Mouse (Mus musculus) mesoderm, embryonic 11.5 days (tissue): ENCODE measurements around the gene Tmem161b.
"Not testable (repeated sequence)": the region's sequence is repeated elsewhere in the genome, so short reads cannot be mapped to it uniquely, and the experiment has no call there.

Source experiments
- DNase-seq: peaks from one replicate; pipeline ENCODE4 v3.0.0-alpha.2; 2012; ENCODE audit warnings: low read depth, low spot score

Tmem161b gene

DNA sequence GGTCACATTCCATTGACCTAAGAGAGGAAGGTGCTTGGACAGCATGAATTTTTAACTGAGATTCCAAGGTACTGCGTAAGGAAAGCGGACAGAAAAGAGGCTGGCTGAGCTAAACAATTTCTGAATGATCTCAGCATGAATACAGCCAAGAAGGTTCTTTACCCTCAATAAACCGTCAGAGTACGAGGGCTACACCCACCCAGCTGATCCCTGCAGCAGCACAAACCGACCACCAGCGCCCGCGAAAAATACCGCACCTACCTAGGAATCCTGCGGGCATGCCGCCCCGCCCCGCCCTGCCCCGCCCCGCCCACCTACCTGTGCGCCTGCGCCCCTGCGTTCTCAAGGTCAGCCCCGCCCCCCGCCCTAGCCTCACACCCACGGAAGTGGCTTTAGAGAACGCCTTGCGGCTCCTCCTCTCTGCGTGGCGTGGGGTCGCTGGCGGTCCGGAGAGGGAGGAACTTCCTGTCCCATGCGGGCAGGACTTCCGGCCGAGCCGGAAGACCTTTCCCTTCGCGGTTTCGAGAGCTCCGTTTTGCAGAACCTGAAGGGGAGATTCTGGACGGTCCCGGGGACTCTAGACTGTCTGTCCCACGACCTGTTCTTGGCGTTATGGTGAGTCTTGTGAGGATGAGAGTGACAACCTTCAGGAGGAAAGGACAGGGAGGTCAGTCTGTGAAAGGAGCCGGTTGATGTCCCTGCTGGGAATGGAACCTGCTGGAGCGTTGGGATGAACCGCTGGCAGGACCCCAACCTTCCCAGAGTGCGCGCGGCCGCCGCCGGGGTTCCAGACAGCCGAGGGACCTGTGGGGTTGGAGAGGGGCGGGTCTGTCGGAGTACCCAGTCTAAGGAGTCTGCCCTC, at the start of gene Tmem161b:
Gene Tmem161b, plus strand, starts transcription at position 477 of the 862 bp plus-strand sequence.
- DNase-seq: peak; percentile 91

DNA sequence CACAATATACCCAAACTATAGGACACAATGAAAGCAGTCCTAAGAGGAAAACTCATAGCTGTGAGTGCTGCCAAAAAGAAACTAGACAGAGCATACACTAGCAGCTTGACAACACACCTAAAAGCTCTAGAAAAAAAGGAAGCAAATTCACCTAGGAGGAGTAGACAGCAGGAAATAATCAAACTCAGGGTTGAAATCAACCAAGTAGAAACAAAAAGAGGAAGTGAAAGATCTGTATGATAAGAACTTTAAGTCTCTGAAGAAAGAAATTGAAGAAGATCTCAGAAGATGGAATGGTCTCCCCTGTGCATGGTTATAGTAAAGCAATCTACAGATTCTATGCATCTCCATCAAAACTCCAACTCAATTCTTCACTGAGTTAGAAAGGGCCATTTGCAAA, 36.3 kb upstream of the Tmem161b start:
- DNase-seq: not testable (repeated sequence)

DNA sequence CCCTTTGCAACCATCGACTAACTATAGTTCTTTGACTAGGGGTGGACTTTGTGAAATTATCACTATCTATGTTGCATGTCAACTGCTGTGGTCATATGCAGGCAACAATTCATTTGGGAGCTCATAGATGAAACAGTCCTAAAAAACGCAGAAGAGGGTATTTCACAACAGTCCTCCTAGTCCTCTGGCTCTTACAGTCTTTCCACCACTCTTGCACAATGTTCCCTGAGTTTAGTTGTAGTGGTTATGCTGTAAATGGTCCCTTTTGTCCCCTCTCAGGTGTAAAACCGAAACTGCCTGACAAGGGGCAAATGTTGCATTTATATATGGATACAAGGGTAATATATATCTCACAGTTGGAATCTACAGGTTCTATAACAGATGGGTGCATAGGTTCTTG, 29.4 kb upstream of the Tmem161b start:
- DNase-seq: no peak

GRCm38 (mm10) chr13:84222682-84222992, 541 bp downstream of the Tmem161b start:
- no peak for DNase-seq

- no peak for DNase-seq
Measured at GRCm38 (mm10) chr13:84223018-84223417, 922 bp downstream of the Tmem161b start.

DNA sequence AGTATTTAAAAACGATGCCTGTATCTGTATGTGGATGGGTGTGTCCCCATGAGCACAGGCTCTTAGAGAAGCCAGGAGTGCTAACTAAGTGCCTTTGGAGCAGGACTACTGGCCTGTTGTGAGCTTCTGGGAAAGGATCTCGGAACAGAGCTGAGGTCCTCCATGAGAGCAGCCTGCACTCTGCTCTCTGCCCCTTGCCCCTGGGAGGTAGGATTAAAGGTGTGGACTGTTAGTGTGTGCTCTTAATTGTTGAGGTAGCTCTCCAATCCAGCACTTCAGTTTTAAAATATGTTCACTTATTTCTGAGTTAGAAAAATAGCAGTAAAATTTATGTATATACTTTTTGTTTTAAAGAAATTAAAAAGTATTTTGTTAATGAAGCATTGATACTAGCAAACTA, 11.9 kb downstream of the Tmem161b start:
- DNase-seq: no peak

GRCm38 (mm10) chr13:84236768-84237167, 14.7 kb downstream of the Tmem161b start:
- DNase-seq: no peak

DNA sequence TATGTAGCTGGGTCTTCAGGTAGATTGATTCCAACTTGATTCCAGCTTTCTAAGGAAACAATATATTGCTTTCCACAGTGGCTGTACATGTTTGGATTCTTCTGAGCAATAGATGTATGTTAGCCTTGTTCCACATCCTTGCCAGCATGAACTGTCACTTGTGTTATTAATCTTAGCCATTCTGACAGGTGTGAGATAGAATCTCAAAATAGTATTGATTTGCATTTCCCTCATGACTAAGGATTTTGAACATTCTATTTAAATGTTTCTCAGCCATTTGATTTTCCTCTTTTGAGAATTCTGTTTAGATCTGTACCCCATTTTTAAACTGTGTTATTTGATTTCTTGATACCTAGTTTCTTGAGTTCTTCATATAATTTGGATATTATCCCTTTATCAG, 16.1 kb downstream of the Tmem161b start:
- no peak for DNase-seq

- DNase-seq: no peak
Measured at GRCm38 (mm10) chr13:84248065-84248464, 26.0 kb downstream of the Tmem161b start.

GRCm38 (mm10) chr13:84251295-84251694, 29.2 kb downstream of the Tmem161b start:
- DNase-seq: no peak

DNA sequence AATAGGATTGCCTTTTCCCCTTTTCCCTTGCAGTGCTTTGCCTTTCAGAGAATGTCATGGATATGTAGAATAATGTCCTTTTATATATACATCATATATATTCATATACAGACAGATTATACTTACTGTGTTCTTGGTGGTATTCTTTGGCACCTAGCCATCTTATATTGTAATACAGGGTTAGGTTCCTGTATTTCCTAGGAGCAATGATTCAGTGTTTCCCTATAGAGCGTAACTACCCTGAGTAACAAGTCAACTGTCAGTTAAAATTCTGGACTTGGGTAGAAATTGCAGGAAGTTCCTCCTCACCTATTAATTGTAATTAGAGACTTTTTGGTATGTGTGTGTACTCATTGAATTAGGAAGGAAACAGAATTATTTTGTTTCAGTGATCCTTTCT, 33.0 kb downstream of the Tmem161b start:
- no peak for DNase-seq

DNA sequence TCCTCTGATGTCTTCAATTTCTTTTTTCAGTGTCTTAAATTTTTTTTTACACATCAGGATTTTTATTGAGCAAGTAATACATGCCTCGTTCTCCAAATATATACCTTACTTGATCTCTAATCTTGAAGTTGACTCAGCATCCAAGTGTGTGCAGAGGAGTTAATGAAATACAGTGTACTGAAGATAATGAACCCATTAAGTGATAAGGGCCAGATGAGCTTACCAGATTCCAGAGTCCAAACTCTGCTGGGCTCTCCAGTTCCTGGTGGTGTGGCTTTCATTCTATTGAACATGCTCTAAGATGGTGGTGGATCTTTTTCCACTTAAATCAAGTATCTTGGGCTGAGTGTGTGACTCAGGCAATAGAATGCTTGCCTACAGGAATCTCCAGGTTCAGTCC, 42.3 kb downstream of the Tmem161b start:
- not testable (repeated sequence) for DNase-seq

- DNase-seq: no peak
Measured at GRCm38 (mm10) chr13:84276246-84276645, 54.1 kb downstream of the Tmem161b start.

- DNase-seq: no peak
Measured at GRCm38 (mm10) chr13:84280352-84280751, 58.3 kb downstream of the Tmem161b start.

GRCm38 (mm10) chr13:84282966-84283365, 60.9 kb downstream of the Tmem161b start:
- no peak for DNase-seq

- peak; percentile 25 for DNase-seq
Measured at GRCm38 (mm10) chr13:84284764-84285558, 62.9 kb downstream of the Tmem161b start.

DNA sequence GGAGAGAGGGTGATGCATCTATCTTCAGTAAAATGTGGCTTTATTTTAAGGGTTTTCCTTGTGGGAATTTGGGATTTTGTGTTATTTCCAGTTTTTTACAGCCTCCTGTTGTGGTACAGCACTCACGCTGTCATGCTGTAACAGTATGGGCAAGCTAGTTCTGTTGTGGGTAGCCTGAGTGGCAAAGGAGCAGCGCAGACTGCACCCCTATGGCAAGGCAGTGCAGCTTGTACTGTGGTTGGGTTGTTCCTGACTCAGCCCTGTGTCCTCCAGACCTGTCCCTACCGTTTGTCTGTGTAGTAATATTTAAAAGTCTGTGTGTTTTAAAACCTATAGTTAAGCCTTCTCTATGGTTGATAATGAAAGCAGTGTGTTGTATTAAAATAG, 63.5 kb downstream of the Tmem161b start:
- no peak for DNase-seq

GRCm38 (mm10) chr13:84299445-84300053, 77.5 kb downstream of the Tmem161b start:
- no peak for DNase-seq

- DNase-seq: no peak
Measured at GRCm38 (mm10) chr13:84343272-84343671, 121.2 kb downstream of the Tmem161b start.

DNA sequence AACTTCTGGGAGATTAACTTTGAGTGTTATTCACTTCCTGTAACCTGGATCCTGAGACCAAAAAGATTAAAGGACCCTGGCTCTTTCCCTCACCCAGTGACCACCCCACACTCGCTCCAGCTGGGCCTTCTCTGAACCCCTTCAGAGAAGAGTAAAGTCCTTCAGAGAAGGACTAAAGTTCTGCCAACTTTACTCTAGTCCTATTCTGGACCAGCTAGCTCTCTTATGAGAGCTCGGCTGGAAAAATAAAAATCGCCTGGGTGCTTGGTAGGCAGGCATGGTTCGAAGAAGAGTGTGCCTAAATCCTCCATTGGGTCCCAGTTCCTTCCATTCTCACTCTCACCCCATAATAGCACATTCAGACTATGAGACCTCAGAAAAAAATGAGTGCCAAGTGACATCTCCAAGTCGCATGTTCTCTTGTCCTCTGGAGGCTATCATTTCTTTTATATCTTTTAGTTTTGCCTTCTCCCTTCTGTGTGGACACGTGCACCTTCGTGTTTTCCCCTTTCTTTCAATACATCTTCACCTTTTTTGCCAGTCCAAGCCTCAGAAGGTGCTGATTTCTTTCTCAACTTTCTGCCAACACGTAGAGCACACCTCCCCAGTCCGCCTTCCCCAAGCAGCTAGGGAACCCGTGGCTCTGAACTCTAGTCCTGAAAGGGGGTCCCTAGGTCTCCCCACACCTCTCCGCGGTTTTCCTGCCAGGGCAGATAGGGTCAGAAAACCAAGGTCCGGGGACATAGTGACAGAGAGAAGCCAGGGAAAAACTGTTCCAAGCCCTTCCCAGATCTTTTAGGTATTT, 121.8 kb downstream of the Tmem161b start:
- no peak for DNase-seq

GRCm38 (mm10) chr13:84344711-84345110, 122.6 kb downstream of the Tmem161b start:
- no peak for DNase-seq

DNA sequence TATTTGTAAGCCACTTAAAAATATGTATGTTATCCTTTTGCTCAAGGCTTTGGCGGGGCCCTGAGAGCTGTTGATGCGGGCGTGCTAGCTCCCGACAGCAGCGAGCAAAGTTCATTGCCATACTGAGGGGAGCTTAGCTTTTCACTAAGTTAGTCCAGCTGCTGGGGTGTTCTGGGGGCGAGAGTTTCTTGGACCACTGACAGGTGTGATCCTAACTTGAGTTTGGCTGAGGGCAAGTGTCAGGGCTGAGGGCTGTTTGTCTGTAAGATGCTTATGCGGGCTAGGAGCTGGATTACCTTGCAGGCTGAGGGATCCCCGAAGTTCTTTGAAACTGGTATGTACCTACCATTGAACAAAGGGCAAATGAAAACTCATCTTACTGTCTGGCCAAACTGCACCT, 123.0 kb downstream of the Tmem161b start:
- DNase-seq: peak; percentile 21
